10 mouse cellular contexts compared by ENCODE assay signal in genomic region chr11:20650006-20650639, GRCm38 (mm10).
A peak's percentile ranks its signal among the peaks of the same experiment; 100 is the strongest.
DNase-seq lines count a peak whose midpoint lies in the region; ATAC-seq and TF ChIP-seq lines count a peak whose summit lies in the region.
"Had no signal": no experiment of that assay in that cellular context is flagged by ENCODE, and none has a peak within 500 bp of the region (broad histone marks: within the 10 kb centered on the region; RNA-seq: fewer than 3 reads in every experiment).

No protein-coding gene starts in this region.

- DNase-seq in ES-E14 (ENCODE audit: low read depth, low spot score): no peak
- DNase-seq in embryo, embryonic 11 days: peak; percentile 75
- peak; percentile 77 for DNase-seq in midbrain, embryonic 14.5 days
- no peak for DNase-seq in left cerebral cortex, adult 18-20 months (ENCODE audit: low spot score in 2 of 2)
- DNase-seq in right cerebral cortex, postnatal 25 days: no peak
- DNase-seq in liver, embryonic 11.5 days (ENCODE audit: low spot score): no peak
- DNase-seq: cerebellum, adult 11 months; kidney, adult 8-10 months; lung, adult 18-20 months had no signal

- H3K4me2 ChIP-seq in hindbrain, embryonic 12.5 days (replicated peaks): peak overlapping the region; percentile 23
- H3K4me2 ChIP-seq in midbrain, embryonic 14.5 days (ENCODE audit: low read length): peak overlapping the region; percentile 24; the same call in 1 of the 2 replicates
- no peak overlapping the region for H3K4me2 ChIP-seq in liver, embryonic 11.5 days

- no peak overlapping the region for H3K4me3 ChIP-seq in ES-E14 (ENCODE audit: insufficient read depth in 1 of 2, low read depth in 1 of 2, low read length in 2 of 2, poor library complexity in 1 of 2, severe bottlenecking in 1 of 2)
- no peak overlapping the region for H3K4me3 ChIP-seq in hindbrain, embryonic 12.5 days
- H3K4me3 ChIP-seq in midbrain, embryonic 14.5 days (replicated peaks; ENCODE audit: low read depth, low read length): no peak overlapping the region
- no peak overlapping the region for H3K4me3 ChIP-seq in liver, embryonic 11.5 days (ENCODE audit: low read depth, low read length)

- ATAC-seq in hindbrain, embryonic 12.5 days (ENCODE audit: low FRiP score): peak; percentile 77
- ATAC-seq in midbrain, embryonic 14.5 days (ENCODE audit: low FRiP score, low TSS enrichment): peak; percentile 63; the same call in 1 of the 2 replicates
- ATAC-seq in liver, embryonic 11.5 days (replicated peaks; ENCODE audit: low FRiP score): no peak

- no peaks in the 10 kb centered on the region for H3K9me3 ChIP-seq in ES-E14 (ENCODE audit: control insufficient read depth, insufficient read depth, low read depth, low read length)
- H3K9me3 ChIP-seq in hindbrain, embryonic 12.5 days (replicated peaks): no peaks in the 10 kb centered on the region
- H3K9me3 ChIP-seq in midbrain, embryonic 14.5 days (ENCODE audit: control insufficient read depth, low read length): no peaks in the 10 kb centered on the region
- no peaks in the 10 kb centered on the region for H3K9me3 ChIP-seq in liver, embryonic 11.5 days (ENCODE audit: control insufficient read depth, low read length)

- 31% methylated on average over 17 of the region's 17 CpGs for WGBS in hindbrain, embryonic 12.5 days
- WGBS in midbrain, embryonic 14.5 days: 8% methylated on average over 17 of the region's 17 CpGs
- WGBS in liver, embryonic 11.5 days: 93% methylated on average over 17 of the region's 17 CpGs

- peaks cover 13% of the 10 kb centered on the region; the same call in 1 of the 2 replicates for H3K36me3 ChIP-seq in ES-E14 (ENCODE audit: control insufficient read depth, insufficient read depth, low read length, poor library complexity, severe bottlenecking)
- 0 out of 2 replicates have a peak, but pooled peaks cover 4% of the 10 kb centered on the region for H3K36me3 ChIP-seq in hindbrain, embryonic 12.5 days
- H3K36me3 ChIP-seq in midbrain, embryonic 14.5 days (ENCODE audit: control insufficient read depth, insufficient read depth, low read length): peaks cover 3% of the 10 kb centered on the region; the same call in 1 of the 2 replicates
- peaks cover 12% of the 10 kb centered on the region for H3K36me3 ChIP-seq in liver, embryonic 11.5 days (ENCODE audit: control insufficient read depth, insufficient read depth, low read length)

- peaks cover 14 to 29% of the 10 kb centered on the region in 2 experiments for H3K4me1 ChIP-seq in ES-E14 (ENCODE audit: control insufficient read depth in 2 of 2, insufficient read depth in 2 of 2, low read length in 2 of 2, poor library complexity in 1 of 2)
- H3K4me1 ChIP-seq in hindbrain, embryonic 12.5 days: peaks cover 57% of the 10 kb centered on the region
- H3K4me1 ChIP-seq in midbrain, embryonic 14.5 days (ENCODE audit: control insufficient read depth, insufficient read depth, low read length): peaks cover 39% of the 10 kb centered on the region
- peaks cover 20% of the 10 kb centered on the region for H3K4me1 ChIP-seq in liver, embryonic 11.5 days (replicated peaks; ENCODE audit: control insufficient read depth, insufficient read depth, low read length)

- H3K27me3 ChIP-seq in hindbrain, embryonic 12.5 days: no peaks in the 10 kb centered on the region
- H3K27me3 ChIP-seq in midbrain, embryonic 14.5 days (ENCODE audit: control insufficient read depth, insufficient read depth, low read length): no peaks in the 10 kb centered on the region
- no peaks in the 10 kb centered on the region for H3K27me3 ChIP-seq in liver, embryonic 11.5 days (replicated peaks; ENCODE audit: control insufficient read depth, insufficient read depth, low read length)

- H3K27ac ChIP-seq in ES-E14 (ENCODE audit: insufficient read depth, low read depth, low read length, poor library complexity, severe bottlenecking): peak overlapping the region; percentile 23; the same call in 1 of the 2 replicates
- peak overlapping the region; percentile 73 for H3K27ac ChIP-seq in hindbrain, embryonic 12.5 days
- peak overlapping the region; percentile 57 for H3K27ac ChIP-seq in midbrain, embryonic 14.5 days (replicated peaks; ENCODE audit: low read depth, low read length)
- H3K27ac ChIP-seq in liver, embryonic 11.5 days (ENCODE audit: low read depth, low read length): no peak overlapping the region

- in situ Hi-C loops in ES-E14 (cut with MboI; ENCODE audit: low sequenced_read_pairs in 2 of 2, unreplicated experiment in 2 of 2): no loop called here

- H3K9ac ChIP-seq in ES-E14 (ENCODE audit: insufficient read depth, low read depth, low read length, poor library complexity, severe bottlenecking): peak overlapping the region; percentile 26; the same call in 1 of the 2 replicates
- no peak overlapping the region for H3K9ac ChIP-seq in hindbrain, embryonic 12.5 days
- H3K9ac ChIP-seq in midbrain, embryonic 14.5 days (replicated peaks; ENCODE audit: low read length): no peak overlapping the region
- no peak overlapping the region for H3K9ac ChIP-seq in liver, embryonic 11.5 days (ENCODE audit: low read depth, low read length)

TF ChIP-seq in ES-E14, 5 proteins besides CTCF, POLR2A, EP300 and RAD21:
- no peak for TF ChIP-seq MAFK (IDR thresholded peaks at IDR 0.05; ENCODE audit: insufficient read depth, low read depth, low read length)

Comparison
In these comparisons a context has a peak if more than half of its experiments do, and no peak if none do; other contexts are left out.
1. DNase-seq: peak in embryo, embryonic 11 days (single experiment) and midbrain, embryonic 14.5 days (single experiment); none in ES-E14 (single experiment), left cerebral cortex, adult 18-20 months (0 of 2), right cerebral cortex, postnatal 25 days (single experiment) and liver, embryonic 11.5 days (single experiment).